Mouse (Mus musculus) heart, postnatal 0 days (tissue): Measurements from ENCODE around the gene Mindy4.

Experiments
- CTCF ChIP-seq: IDR thresholded peaks from 2 replicates; pipeline ENCODE4 v1.5.1; 2016; ENCODE audit warnings: antibody characterized with exemption, control low read depth, low read depth
- EP300 ChIP-seq: IDR thresholded peaks from 2 replicates; pipeline ENCODE4 v1.6.1; 2016; ENCODE audit warnings: antibody characterized with exemption, low read depth

- TF ChIP-seq EP300 (no peak), CTCF (no peak)
Measured at GRCm38 (mm10) chr6:55199047-55199446, 4.1 kb upstream of the Mindy4 start.
